Mouse (Mus musculus) megakaryocyte, adult 5-6 weeks (primary cell): ENCODE results near the gene Wdr38. TPM values are rescaled to one million over a fixed set of nuclear protein-coding genes. Genes with fewer than 3 reads are reported as not detected.

Source experiments
- ATAC-seq: 2 replicates; pipeline ENCODE4 v1.8.0; 2016; ENCODE audit warnings: mild to moderate bottlenecking, inconsistent platforms; ENCODE audit not compliant: poor library complexity, severe bottlenecking
- total RNA-seq, 2 experiments: library from RNA; stranded (forward) in 1 of 2; stranded (reverse) in 1 of 2; fragments of 153-499, 151-499 nt in 1 of 2; fragments of 221-1000, 200-1000 nt in 1 of 2; gene quantifications; 2 replicates each; pipeline versions ENCODE4 v1.2.3 to v1.2.4; 2015 to 2017

Gene Wdr38
- total RNA-seq (2015) (0.29 and 0.34 TPM in 2 replicates), total RNA-seq (2017) (0.16 and 0.84 TPM in 2 replicates)

GRCm38 (mm10) chr2:38997386-38998374, at the start of gene Wdr38:
Gene Wdr38 (plus strand): TSS chr2:38997476.
- peak; percentile 94 for ATAC-seq

DNA sequence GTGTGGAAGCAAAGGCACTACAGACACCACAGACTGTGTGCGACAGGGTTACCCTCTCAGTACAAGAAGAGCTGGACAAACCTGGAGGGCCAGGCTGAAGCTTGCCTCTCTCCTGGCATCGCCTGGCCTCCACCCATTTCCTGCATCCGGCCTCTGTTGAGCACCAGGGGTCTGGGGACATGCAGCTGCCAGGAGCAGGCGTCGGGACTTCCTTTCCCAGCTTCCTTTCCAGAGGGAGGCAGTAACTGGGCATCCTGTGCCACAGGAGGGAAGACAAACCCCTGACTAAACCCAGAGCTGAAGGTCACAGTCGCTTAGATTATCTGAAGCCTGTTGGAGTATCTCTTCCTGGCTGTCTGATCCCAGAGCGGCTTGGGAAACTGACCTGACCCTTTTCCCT, 49.7 kb upstream of the Wdr38 start:
- no peak for ATAC-seq

GRCm38 (mm10) chr2:38950281-38950719, 47.0 kb upstream of the Wdr38 start:
- ATAC-seq: peak; percentile 64

- ATAC-seq: no peak
Observed at GRCm38 (mm10) chr2:38953152-38953883, 44.0 kb upstream of the Wdr38 start.

DNA sequence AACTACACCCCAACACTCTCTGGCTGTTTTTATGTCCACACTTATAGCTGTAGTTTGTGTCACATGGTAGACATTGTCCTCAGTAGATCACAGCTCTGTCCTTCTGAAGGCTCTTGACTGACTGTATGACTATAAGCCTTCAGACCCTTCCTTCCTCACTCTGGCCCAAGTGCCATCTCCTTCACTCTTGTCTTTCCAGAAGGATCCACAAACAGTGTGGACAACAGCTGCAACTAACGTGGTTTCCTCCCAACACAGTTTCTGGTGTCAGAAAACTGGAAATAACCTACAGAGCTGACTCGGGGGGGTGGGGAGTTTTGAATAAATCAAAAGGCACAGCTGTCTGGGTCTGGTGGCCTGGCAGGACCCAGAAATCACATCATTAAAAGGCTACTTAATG, 41.2 kb upstream of the Wdr38 start:
- no peak for ATAC-seq

DNA sequence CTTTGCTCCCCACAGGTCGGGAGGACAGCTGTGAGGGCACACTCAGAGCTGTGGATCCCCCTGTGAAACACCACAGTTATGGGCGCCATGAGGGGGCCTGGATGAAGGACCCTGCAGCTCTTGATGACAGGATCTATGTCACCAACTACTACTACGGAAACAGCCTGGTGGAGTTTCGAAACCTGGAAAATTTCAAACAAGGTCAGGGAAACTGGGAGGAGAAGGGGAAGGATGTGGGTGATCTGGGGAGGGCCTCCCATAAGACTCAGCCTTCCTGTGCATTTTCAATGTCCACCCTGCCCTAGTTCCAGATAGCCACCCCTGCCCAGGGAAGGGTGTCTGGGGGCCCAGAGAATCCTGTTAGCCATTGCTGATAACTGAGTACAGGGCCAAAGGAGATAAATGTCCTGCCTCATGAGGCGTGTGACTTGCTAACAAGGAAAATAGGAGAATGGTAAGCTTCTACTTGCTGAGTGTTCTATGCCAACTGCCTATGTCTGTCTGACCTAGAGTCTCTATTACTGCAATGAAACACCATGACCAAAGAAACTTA, 39.5 kb upstream of the Wdr38 start:
- 0 out of 2 replicates have a peak, but pooled peaks have one; percentile 23 for ATAC-seq

GRCm38 (mm10) chr2:38964198-38964597, 33.1 kb upstream of the Wdr38 start:
- ATAC-seq: no peak

- ATAC-seq: no peak; the same call in 1 of the 2 replicates
Observed at GRCm38 (mm10) chr2:38969650-38970049, 27.6 kb upstream of the Wdr38 start.

DNA sequence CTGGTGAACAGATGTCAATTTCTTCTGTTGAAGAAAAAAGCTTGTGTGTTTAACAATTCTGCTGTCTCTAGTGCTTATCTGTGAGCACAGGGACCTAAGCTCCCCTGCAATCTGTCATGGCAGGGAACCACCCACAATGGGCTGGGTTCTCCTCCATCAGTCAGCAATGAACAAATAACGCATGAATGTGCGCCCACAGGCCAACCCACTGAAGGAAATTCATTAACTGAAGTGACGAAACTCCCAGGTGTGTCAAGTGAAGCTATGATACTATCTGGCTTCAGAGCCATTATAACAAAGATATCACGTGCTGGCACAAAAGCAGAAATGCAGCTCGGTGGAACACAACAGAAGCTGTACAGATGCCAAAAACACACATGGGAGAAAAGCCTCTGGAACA, 27.2 kb upstream of the Wdr38 start:
- 0 out of 2 replicates have a peak, but pooled peaks have one; percentile 15 for ATAC-seq

GRCm38 (mm10) chr2:38973223-38973622, 24.1 kb upstream of the Wdr38 start:
- no peak for ATAC-seq

- ATAC-seq: no peak
Observed at GRCm38 (mm10) chr2:38973701-38974100, 23.6 kb upstream of the Wdr38 start.

DNA sequence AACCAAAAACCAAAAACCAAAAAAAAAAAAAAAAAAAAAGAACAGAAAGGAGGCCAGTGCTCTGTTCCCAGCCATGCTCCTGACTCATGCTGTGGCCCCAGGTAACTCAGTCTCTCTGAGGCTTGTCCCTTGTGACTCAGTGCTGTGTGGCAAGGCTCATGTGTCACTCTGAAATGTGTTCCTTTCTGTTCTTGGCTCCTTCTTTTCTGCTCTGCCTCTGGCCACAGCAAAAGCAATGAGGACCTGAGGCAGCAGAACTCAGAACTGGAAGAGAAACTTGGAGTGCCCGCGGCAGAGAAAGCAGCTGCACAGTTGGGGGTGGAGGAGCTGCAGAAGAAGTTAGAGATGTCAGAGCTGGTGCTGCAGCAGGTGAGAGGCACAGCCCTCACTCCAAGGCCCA, 23.1 kb upstream of the Wdr38 start:
- no peak for ATAC-seq

- no peak for ATAC-seq
Observed at GRCm38 (mm10) chr2:38975181-38975580, 22.1 kb upstream of the Wdr38 start.

GRCm38 (mm10) chr2:38975941-38976805, 21.1 kb upstream of the Wdr38 start:
- ATAC-seq: no peak

DNA sequence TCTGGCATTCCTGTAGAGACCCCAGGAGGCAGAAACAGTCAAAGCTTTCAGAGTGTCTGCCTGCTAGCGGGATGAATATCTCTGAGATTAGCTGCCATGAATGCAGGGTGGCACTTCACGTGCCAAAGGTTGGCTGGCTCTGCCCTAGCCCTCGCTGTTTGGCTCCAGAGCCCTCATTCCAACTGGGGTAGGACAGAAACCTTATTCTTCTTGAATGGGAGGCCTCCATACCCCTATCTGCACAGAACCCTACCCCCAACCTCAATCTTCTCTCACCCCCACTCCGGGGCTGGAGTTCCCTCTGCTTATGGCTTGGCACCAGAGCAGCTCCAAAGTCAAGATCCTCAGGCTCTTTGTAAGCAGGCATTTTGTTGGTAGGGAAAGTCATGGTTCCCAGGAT, 19.4 kb upstream of the Wdr38 start:
- ATAC-seq: no peak

- ATAC-seq: no peak
Observed at GRCm38 (mm10) chr2:38983456-38983855, 13.8 kb upstream of the Wdr38 start.

DNA sequence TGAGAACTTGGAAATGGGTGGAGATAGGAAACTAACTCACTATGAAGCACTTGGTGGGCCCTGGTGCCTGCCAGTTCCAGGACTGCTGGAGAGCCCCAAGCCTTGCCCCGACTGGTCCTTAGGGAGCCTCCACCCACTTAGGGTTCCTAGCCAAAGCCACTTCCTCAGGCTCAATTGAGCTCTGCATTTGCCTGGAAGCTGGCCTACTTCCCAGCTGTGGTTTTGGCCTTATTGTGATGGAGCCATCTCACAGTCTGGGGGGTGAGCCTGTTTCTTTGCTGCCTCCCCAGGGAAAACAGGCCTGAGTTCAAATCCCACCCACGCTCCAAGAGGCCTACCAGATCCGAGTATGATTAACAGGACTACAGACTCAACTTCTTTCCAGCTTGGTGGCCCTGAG, 10.7 kb upstream of the Wdr38 start:
- no peak for ATAC-seq

DNA sequence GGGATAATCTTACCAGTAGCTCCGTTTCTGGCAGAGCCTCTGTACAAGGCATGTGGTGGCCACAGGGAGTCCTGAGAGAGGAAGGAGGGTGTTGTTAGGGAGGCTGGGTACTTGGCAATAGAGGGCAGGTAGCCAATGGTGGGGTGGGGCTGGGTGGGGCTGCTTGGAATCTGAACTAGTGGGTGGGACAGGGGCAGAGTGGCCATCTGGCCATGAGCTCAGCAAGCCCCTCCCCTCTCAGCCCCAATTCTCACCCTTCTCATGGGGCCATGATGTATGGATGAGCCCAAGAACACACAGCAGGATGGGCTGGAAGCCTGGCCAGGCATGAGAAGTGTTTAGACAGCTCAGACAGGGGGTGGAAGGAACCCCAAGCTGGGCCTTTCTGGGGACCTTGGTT, 9.9 kb upstream of the Wdr38 start:
- no peak for ATAC-seq

- ATAC-seq: peak; percentile 34; the same call in 1 of the 2 replicates
Observed at GRCm38 (mm10) chr2:38987803-38988510, 9.3 kb upstream of the Wdr38 start.

DNA sequence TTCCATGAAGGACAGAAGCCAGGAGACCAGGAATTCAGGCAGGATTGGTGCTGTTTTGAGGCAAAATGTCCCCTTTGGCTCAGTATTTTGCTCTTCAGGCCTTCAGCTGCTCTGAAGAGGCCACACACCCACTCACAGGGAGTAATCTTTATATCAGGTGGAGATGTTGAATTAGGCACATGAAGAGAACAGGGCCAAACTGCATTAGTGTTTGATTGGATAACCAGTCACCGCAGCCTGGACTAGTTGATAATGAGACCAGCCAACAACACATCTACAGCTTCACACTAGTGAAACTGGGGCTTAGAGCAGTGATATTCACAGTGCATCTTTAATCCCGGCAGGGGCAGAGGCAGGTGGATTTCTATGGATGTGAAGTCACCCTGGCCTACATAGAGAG, 8.3 kb upstream of the Wdr38 start:
- ATAC-seq: peak; percentile 51
